13 mouse cellular contexts compared by ENCODE assay signal in the genomic region with DNA sequence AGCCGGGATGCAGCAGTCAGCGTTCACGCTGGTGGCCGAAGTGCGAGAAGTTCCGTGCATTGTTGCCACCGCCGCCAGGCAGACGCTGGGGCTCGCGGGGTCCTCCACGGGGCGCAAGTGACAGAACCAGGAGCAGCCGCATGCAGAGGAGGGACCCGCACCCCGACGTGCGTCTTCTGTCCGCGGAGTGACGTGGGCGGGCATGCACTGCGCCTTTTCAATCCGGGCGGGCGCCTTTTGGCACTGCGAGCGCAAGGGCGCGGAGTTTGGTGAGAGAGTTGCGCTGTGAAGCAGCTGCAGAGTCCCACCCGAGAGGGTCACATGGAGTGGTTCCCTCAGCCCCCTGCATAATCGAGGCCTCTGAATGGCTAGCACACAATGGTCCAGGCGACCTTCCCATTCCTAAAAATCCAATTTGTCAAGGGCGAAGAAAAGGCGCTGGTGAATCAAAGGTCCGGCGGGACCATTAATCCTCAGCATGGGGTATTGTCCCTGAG. TPM values are rescaled to one million over a fixed set of nuclear protein-coding genes. Genes with fewer than 3 reads are reported as not detected.
DNase-seq lines count a peak whose midpoint lies in the region; ATAC-seq and TF ChIP-seq lines count a peak whose summit lies in the region.
"Had no signal": no experiment of that assay in that cellular context is flagged by ENCODE, and none has a peak within 500 bp of the region (broad histone marks: within the 10 kb centered on the region; RNA-seq: fewer than 3 reads in every experiment).

A gene (minus strand): TSS at position 369 of the 497 bp plus-strand sequence.

- in situ Hi-C loops in ES-E14 (cut with MboI; ENCODE audit: low sequenced_read_pairs in 2 of 2, unreplicated experiment in 2 of 2): loop anchor here in 1 of 2 experiments (10.0 kb wide), 1 partner anchor 809 kb away; no protein-coding TSS in a partner anchor

- TF ChIP-seq CTCF in midbrain, postnatal 0 days (IDR thresholded peaks at IDR 0.05): no peak
- no peak for TF ChIP-seq CTCF in thymus, adult 2 months (IDR thresholded peaks at IDR 0.05; ENCODE audit: borderline replicate concordance, control insufficient read depth, extremely low read depth, insufficient read depth, low read length, poor library complexity)

- no peaks in the 10 kb centered on the region for H3K36me3 ChIP-seq in ES-E14 (ENCODE audit: control insufficient read depth, insufficient read depth, low read length, poor library complexity, severe bottlenecking)
- no peaks in the 10 kb centered on the region for H3K36me3 ChIP-seq in hindbrain, embryonic 15.5 days
- no peaks in the 10 kb centered on the region for H3K36me3 ChIP-seq in midbrain, postnatal 0 days (ENCODE audit: insufficient read depth, low read length)
- no peaks in the 10 kb centered on the region for H3K36me3 ChIP-seq in thymus, adult 2 months (ENCODE audit: control insufficient read depth, insufficient read depth, low read length)
- H3K36me3 ChIP-seq: liver, embryonic 15.5 days had no signal

- DNase-seq in ES-E14 (ENCODE audit: low read depth, low spot score): no peak
- peak; percentile 59 for DNase-seq in embryo, embryonic 9.5 days (ENCODE audit: extremely low spot score)
- peak; percentile 31 for DNase-seq in midbrain, postnatal 0 days (ENCODE audit: low spot score)
- DNase-seq in thymus, adult 2 months: no peak
- DNase-seq in frontal cortex, postnatal 36 days (ENCODE audit: low spot score in 2 of 2): no peak
- no peak for DNase-seq in left cerebral cortex, postnatal 14 days (ENCODE audit: low spot score in 2 of 2)
- DNase-seq: adrenal gland, postnatal 10 days; cerebellum, adult 8-10 months; layer of hippocampus, adult 9-11 months had no signal

- ATAC-seq in hindbrain, embryonic 15.5 days (ENCODE audit: low FRiP score, low read depth): peak; percentile 62
- 0 out of 2 replicates have a peak, but pooled peaks have one; percentile 21 for ATAC-seq in midbrain, postnatal 0 days (ENCODE audit: low FRiP score)

- H3K4me3 ChIP-seq in ES-E14 (ENCODE audit: insufficient read depth in 1 of 2, low read depth in 1 of 2, low read length in 2 of 2, poor library complexity in 1 of 2, severe bottlenecking in 1 of 2): peak within 1 kb of the TSS; percentile 5 to 18; a peak in 1 of 4 replicates
- peak within 1 kb of the TSS; percentile 22 for H3K4me3 ChIP-seq in hindbrain, embryonic 15.5 days
- no peak within 1 kb of the TSS for H3K4me3 ChIP-seq in midbrain, postnatal 0 days (ENCODE audit: low read depth, low read length)
- no peak within 1 kb of the TSS for H3K4me3 ChIP-seq in thymus, adult 2 months (ENCODE audit: control insufficient read depth, insufficient read depth, low read length)
- H3K4me3 ChIP-seq: liver, embryonic 15.5 days had no signal

- intact Hi-C loops in left cerebral cortex, postnatal 14 days (cut with DNase I): no loop called here

- H3K9me3 ChIP-seq in ES-E14 (ENCODE audit: control insufficient read depth, insufficient read depth, low read depth, low read length): no peaks in the 10 kb centered on the region
- no peaks in the 10 kb centered on the region for H3K9me3 ChIP-seq in hindbrain, embryonic 15.5 days
- no peaks in the 10 kb centered on the region for H3K9me3 ChIP-seq in midbrain, postnatal 0 days (ENCODE audit: low read length)
- H3K9me3 ChIP-seq: liver, embryonic 15.5 days had no signal

- H3K4me1 ChIP-seq in ES-E14 (ENCODE audit: control insufficient read depth in 2 of 2, insufficient read depth in 2 of 2, low read length in 2 of 2, poor library complexity in 1 of 2): no peaks in the 10 kb centered on the region
- peaks cover 17% of the 10 kb centered on the region for H3K4me1 ChIP-seq in hindbrain, embryonic 15.5 days (replicated peaks)
- 0 out of 2 replicates have a peak, but pooled peaks cover 3% of the 10 kb centered on the region for H3K4me1 ChIP-seq in midbrain, postnatal 0 days (ENCODE audit: insufficient read depth, low read length)
- 0 out of 2 replicates have a peak, but pooled peaks cover 3% of the 10 kb centered on the region for H3K4me1 ChIP-seq in thymus, adult 2 months (replicated peaks; ENCODE audit: control insufficient read depth, insufficient read depth, low read length)

- H3K4me2 ChIP-seq in hindbrain, embryonic 15.5 days: peak within 1 kb of the TSS; percentile 42
- H3K4me2 ChIP-seq in midbrain, postnatal 0 days (ENCODE audit: low read depth, low read length, poor library complexity, severe bottlenecking): no peak within 1 kb of the TSS
- H3K4me2 ChIP-seq: liver, embryonic 15.5 days had no signal

- no peak within 1 kb of the TSS for H3K9ac ChIP-seq in ES-E14 (ENCODE audit: insufficient read depth, low read depth, low read length, poor library complexity, severe bottlenecking)
- H3K9ac ChIP-seq in hindbrain, embryonic 15.5 days: no peak within 1 kb of the TSS
- H3K9ac ChIP-seq in midbrain, postnatal 0 days (replicated peaks; ENCODE audit: low read length, poor library complexity, severe bottlenecking): no peak within 1 kb of the TSS
- H3K9ac ChIP-seq: liver, embryonic 15.5 days had no signal

- peaks cover 76% of the 10 kb centered on the region for H3K27me3 ChIP-seq in hindbrain, embryonic 15.5 days
- H3K27me3 ChIP-seq in midbrain, postnatal 0 days (ENCODE audit: insufficient read depth, low read length): peaks cover 85% of the 10 kb centered on the region
- H3K27me3 ChIP-seq in thymus, adult 2 months (ENCODE audit: control insufficient read depth, insufficient read depth, low read length): peaks cover 27% of the 10 kb centered on the region

- H3K27ac ChIP-seq in ES-E14 (ENCODE audit: insufficient read depth, low read depth, low read length, poor library complexity, severe bottlenecking): no peak within 1 kb of the TSS
- no peak within 1 kb of the TSS for H3K27ac ChIP-seq in hindbrain, embryonic 15.5 days (replicated peaks)
- no peak within 1 kb of the TSS for H3K27ac ChIP-seq in midbrain, postnatal 0 days (ENCODE audit: low read depth, low read length)
- no peak within 1 kb of the TSS for H3K27ac ChIP-seq in thymus, adult 2 months (ENCODE audit: control insufficient read depth, insufficient read depth, low read length)
- H3K27ac ChIP-seq: liver, embryonic 15.5 days had no signal

- TF ChIP-seq POLR2A in thymus, adult 2 months (IDR thresholded peaks at IDR 0.05; ENCODE audit: control insufficient read depth, extremely low read depth, insufficient read depth, low read length, poor library complexity): no peak

- WGBS in hindbrain, embryonic 15.5 days: under 1% methylated on average over 38 of the region's 38 CpGs
- WGBS in midbrain, postnatal 0 days: under 1% methylated on average over 37 of the region's 38 CpGs
- WGBS in thymus, adult 2 months: 7% methylated on average over 38 of the region's 38 CpGs

TF ChIP-seq in ES-E14, 5 proteins besides CTCF, POLR2A, EP300 and RAD21:
- TF ChIP-seq HCFC1 (IDR thresholded peaks at IDR 0.05; ENCODE audit: borderline replicate concordance, insufficient read depth, low read length) (no peak), ZC3H11A (IDR thresholded peaks at IDR 0.05; ENCODE audit: borderline replicate concordance, low read depth, low read length) (no peak), MAFK (IDR thresholded peaks at IDR 0.05; ENCODE audit: insufficient read depth, low read depth, low read length) (no peak), CHD2 (IDR thresholded peaks at IDR 0.05; ENCODE audit: low read depth, low read length) (no peak), ZNF384 (IDR thresholded peaks at IDR 0.05; ENCODE audit: low read depth, low read length) (no peak)
TF ChIP-seq in ES-E14: peak in this region for 0.

RNA-seq across cellular contexts. Expression of the gene that starts here (rescaled TPM):
- 0.21 and 0.27 TPM in 2 replicates for total RNA-seq in ES-E14 (2012; rRNA removed)
- 0.45 and 1.0 TPM in 2 replicates for polyA plus RNA-seq in hindbrain, embryonic 15.5 days (2015; fragmentation: Nextera tagmentation; extraction: Ambion mirVana)
- total RNA-seq in midbrain, postnatal 0 days (2014; rRNA removed): 0.76 and 2.7 TPM in 2 replicates
- 0.26 and 0.29 TPM in 2 replicates for polyA plus RNA-seq in midbrain, postnatal 0 days (2015; fragmentation: Nextera tagmentation; extraction: Ambion mirVana)
- polyA plus RNA-seq in thymus, adult 2 months (2012; rRNA removed): not detected in 2 replicates
- total RNA-seq in left cerebral cortex, postnatal 14 days (2021): not detected
- total RNA-seq: adrenal gland, postnatal 10 days had no signal
- polyA plus RNA-seq: gonadal fat pad, adult 2 months; liver, embryonic 15.5 days; testis, adult 2 months had no signal

Comparison
In these comparisons a context has a peak if more than half of its experiments do, and no peak if none do; other contexts are left out.
1. DNase-seq: peak in embryo, embryonic 9.5 days (single experiment) and midbrain, postnatal 0 days (single experiment); none in ES-E14 (single experiment), thymus, adult 2 months (single experiment), frontal cortex, postnatal 36 days (0 of 2) and left cerebral cortex, postnatal 14 days (0 of 2).
2. H3K4me3 ChIP-seq: peak in ES-E14 (2 of 2) and hindbrain, embryonic 15.5 days (single experiment); none in midbrain, postnatal 0 days (single experiment) and thymus, adult 2 months (single experiment).